Mouse (Mus musculus): ENCODE data around the gene Lrrtm3.

Lrrtm3 gene

DNA sequence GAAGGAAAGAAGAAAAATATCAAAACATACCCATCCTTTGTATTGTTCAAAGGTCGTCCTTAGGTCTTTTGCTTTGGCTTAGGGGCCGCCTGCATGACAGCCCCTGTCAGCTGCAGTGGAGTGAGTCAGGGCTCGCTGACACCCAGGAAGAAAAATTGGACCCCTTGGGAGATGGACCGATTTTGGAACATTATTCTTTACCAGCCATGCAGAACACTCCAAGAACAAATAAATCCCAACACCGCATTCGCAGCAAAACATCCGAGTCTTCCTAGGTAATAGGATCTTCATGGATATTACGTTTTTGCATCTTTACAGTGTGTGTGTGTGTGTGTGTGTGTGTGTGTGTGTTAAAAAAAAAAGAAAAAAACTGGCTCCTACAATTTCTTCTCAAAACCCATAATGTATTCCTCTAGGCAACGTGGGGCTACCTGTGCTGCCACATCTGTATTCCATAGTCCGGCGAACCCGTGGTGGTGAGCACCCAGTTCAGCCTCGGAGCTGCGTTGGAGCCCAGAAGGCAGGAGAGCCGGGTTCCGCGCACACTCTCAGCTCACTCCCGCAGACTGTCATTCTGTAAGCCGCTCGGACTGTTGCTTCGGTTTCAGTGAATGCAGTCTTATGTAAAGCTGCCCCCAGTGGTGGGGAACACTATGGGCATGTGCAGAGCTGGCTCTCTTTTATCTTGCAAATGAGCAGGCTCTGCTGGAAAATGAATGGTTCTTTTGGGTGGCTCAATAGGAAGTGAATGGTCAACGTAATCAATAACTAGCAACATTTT, at the start of gene Lrrtm3:
Gene Lrrtm3 (minus strand): TSS at position 598 of the 781 bp plus-strand sequence.
- peak; percentile 53 for DNase-seq (ENCODE audit: low spot score)

DNA sequence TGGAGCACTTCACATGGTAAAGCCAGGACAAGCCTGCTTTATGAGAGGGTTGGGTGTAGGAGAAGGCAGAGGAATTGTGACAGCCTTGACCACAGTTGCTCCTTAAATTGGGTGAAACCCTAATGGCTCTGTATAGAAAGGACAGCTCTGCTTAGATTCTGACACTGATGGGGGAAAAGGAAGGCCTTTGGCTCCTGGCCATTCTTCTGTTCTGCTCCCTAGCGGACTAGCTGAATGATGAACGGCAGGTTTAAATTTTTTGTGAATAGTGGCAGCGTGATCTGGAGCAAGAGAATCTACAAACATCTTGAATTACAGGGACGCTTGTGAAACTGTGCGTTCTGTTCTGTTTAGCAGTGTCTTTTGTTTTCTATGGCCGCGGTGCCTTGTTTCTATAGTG, 45.4 kb upstream of the Lrrtm3 start:
- no peak for DNase-seq (ENCODE audit: low spot score)

DNA sequence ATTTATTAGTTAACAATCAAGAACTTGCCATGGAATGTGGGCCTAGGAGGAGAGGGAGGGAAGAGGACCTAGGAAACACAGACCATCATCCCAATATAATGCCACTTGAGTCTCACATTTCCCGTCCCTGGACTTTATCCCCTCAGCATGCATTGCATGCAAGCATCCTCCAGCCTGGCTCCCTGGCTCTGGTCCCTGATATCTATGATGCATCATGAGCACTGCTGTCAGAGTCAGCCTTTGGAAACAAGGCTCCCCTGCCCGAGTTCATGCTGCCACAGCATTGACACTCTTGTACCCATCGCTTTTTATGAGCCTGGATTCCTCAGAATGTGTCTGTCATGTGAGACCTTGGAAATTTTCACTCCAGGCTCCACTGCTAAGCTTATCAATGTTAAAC, 43.4 kb upstream of the Lrrtm3 start:
- no peak for DNase-seq (ENCODE audit: low spot score)

DNA sequence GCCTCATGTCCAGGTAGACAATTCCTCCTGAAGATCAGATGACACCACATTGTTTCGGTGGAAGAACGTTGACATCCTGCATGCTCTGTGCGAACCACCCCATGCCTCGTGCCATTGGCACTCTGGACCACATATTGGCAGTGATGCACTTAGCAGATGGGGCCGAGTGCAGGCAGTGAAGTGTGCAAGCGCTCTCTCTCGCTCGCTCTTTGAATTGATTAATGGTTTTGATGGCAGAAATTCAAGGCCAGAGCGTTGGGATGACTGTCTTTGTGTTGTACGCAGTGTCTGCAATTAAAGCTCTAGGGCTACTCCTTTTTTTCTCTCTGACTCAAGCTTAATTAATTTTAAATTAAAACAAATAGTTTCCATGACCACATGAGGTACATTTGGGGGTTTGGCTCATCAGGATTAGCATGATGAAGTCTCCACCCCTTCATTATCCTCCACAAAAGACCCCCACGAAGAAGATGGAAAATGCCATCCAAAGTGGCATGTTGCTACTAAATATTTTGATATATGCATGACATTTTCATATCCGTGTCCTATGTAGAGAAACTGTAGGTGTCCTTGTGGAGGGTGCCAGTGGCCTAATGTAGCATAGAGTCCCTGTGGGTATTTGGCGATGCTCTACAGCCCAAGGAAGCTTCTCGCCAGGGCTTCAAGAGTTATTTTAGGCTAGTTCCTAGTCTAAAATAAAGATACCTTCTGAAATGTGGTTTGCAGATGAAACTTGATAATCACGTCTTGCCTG, 40.5 kb upstream of the Lrrtm3 start:
- DNase-seq (ENCODE audit: low spot score): no peak

DNA sequence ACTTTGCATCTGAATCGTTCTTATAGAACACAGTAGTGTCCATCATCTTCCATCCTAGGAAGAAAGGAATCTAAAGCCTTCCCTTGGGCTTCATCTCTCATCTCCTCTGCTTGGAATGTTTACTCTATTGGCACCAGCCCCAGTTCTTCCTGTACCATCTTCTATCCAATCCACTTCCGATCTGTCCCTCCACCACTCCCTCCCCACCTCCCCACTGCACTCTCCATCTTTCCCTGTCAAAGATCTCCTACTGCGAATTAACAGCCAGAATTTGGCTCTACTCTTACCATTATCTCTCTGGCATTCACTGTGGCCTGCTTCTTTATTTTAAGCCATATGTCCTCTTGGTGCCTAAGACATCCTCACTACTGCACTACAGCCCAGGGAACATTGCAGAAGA, 28.8 kb upstream of the Lrrtm3 start:
- DNase-seq (ENCODE audit: low spot score): no peak

DNA sequence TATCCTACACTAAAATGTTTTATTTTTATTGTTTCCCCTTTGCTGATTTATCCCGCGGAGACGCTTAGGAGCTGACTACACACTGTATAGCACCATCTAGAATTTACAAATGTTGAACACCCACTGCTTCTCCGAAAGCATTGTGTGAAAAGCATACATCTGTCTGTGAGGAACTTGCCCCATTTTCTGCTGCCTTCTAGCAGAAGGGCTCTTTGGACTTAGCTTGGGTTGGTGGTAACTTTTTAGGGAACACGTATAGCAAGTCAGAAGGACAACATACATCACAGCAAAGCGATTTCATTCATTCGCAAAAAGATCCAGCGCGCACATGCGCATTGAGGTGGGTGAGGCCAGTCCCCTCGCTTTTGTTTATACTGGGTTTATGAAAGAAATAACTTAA, 25.2 kb upstream of the Lrrtm3 start:
- no peak for DNase-seq (ENCODE audit: low spot score)

DNA sequence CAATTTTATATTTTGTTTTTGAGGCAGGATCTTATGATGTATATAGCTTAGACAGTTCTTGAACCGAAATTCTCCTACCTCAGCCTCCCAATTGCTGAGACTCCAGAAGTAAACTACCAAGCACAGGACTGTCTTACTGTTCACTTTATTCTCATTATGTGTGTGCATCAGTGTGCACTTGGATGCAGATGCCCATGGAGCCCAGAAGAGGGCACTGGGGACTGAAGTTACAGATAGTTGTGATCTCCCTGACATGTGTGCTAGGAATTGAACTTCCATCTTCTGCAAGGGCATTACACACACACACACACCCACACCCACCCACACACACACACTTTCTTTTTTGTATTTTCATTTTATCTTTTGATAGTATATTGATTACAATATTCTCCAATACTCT, 6.5 kb upstream of the Lrrtm3 start:
- no peak for DNase-seq (ENCODE audit: low spot score)

DNA sequence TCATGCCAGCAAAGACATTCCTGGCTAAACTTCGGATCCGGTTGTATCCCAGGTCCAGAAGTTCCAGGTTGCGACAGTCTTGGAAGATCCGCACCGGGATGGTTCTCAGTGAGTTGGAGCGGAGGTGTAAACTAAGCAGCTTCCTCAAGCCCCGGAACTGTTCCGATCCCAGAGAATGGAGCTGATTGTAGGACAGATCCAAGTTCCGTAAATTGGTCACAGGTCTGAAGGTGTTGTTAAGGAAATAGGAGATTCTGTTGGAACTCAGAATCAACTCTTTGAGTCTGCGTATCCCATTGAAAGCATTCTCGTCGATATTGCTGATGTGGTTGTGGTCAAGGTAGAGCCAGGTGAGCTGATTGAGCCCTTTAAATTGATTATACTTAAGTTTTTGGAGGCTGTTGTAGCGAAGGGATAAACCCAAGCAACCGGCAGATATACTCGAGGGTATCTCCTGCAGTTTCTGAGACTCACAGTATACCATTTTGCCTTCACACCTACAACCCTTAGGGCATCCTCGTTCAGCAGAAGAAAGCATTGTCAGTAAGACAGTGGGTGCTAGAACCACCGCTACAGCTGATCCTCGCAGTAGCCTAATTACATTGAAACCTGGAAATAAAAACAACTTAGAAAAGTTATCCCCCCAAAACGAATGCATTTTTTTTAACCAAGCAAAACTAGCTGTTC, 1.2 kb downstream of the Lrrtm3 start:
- DNase-seq (ENCODE audit: low spot score): no peak

DNA sequence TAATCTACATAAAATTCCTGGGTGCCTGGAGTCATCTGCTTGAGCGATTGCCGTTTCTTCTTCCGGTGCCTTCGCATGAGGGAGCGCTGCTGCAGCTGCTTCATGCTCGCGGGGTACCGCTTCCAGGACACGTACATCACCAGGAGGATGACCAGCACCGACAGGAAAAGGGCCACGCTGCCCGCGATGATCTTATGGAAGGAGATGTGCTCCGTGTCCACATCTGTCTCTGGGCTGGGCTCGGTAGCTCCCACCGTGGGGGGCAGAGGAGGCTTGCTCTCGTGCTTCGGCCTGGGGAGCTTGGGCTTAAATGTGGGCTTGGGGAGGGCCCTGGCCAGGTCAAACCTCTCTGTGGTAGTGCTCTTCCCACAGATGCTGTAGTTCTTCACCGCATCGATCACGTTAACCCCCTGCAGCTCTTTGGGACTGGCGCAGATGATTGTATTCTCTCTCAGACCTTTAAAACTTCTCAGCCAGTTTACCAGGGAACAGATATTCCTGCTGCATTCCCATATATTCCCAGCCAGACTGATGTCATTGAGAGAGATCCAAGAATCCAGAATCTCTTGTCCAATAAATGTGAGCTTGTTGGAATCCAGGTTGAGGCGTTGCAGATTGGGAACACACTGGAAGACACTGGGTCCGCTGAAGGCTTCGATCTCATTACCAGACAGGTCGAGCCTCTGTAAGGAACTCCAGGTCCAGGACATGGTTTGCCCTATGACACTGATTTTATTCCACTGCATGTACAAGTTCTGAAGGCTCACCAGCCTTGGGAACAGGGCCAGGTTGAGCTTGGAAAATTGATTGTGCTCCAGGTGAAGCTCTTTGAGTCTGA, 1.9 kb downstream of the Lrrtm3 start:
- DNase-seq (ENCODE audit: low spot score): no peak

DNA sequence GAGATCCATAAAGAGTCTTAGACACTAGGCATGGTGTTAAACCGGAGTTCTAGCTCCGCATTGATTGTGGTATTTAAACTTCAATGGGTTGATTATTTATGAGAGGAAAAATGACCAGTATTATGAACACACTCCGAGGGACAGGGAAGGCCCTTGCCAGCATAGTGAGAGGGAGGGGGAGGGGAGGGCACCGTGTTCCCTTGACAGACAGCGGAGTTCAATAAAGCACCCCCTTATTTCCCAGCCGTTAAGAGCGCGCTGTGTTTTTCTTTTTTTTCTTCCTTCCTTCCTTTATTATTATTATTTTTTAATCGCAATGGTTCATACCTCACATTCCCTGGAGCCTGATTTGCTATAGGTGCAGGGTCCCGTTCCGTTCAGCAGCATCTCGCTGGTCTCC, 2.6 kb downstream of the Lrrtm3 start:
- DNase-seq (ENCODE audit: low spot score): no peak

DNA sequence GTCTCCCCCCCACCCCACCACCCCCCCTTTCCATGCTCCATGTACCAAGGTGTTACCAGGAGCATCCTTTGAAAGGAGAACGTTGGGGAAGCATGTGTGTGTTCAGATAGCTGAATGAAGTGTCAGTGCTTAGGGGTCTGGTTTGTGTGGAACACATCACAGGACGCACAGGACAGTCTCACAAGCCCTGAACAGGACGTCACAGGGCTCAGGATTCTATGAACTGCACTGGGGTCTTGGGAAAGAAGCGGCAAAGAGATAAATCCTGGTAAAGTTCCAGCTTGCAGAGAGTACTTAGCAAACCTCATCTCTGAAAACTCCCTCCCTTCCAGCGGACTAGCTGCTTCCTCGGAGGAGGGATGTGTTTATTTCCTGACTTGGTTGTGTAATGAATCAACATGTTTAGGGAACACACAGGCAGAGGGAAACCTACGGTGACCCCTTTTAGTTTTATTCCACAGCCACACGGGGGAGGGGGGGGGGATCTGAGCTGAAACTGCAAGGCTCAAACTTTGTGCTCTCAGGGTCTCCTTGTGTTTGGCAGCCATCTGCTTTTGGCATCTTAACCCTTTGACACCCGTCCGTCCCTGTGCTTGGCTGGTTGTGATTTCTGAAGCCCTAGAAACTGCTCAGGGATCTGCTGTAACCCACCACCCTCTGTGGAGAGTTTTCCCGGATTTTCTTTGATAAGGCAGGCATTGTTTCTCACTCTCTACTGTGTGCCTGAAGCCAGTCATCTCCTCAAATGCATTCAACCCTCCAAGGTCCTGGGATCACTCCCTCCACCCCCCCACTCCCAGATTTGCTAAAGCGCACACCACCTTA, 3.3 kb downstream of the Lrrtm3 start:
- DNase-seq (ENCODE audit: low spot score): no peak

DNA sequence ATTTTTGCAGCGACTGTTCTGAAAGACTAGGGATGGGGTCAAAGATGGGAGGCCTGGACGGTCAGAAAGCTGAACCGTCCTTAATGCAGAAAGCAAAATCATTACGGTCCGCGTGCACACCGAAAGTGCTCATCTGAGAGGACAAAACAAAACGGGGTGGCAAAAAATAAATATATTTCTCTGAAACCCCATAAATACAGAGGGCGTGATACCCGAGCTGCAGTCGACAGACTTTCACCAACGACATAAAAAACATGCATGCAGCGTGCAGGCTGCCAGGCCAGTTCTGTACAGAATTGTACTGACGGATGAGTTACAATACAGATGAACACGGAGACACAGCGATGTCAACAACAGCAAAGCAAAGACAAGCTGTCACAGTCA, 3.9 kb downstream of the Lrrtm3 start:
- DNase-seq (ENCODE audit: low spot score): no peak

DNA sequence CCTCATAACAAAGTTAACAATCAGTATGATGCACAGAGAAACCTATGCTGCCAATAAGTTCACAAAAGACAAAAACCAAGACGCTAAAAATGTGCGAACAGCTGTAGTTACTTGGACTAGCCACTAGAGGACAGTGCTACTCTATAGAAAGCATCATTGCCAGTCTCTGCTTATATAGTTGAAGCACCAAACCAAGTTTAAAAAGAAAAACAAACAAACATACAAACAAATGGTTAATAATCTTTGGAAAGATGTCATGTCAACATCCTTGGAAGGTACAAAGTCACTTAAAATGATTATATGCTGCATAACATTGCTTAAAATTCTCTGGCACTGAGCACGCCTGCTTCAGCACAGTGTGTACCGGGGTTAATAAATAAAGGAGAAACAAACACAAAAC, 5.6 kb downstream of the Lrrtm3 start:
- DNase-seq (ENCODE audit: low spot score): no peak

DNA sequence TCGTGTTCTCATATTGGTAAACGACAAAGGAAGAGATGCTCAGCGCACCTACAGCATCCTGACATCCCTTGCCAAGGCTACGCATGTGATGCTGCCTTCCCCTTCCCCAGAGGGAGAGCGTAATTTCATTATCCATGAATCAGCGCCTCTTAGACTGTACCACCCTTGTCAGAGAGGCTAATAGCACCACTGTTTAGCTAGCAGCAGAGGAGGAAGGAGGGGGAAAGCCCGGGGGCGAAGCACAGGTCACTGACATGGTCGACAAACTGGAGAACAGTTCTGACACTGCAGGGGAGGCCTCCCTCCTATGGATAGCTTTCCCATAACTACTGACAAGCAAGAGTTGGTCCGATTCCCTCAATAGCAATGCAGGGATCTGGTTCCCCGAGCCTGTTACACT, 6.3 kb downstream of the Lrrtm3 start:
- DNase-seq (ENCODE audit: low spot score): no peak

DNA sequence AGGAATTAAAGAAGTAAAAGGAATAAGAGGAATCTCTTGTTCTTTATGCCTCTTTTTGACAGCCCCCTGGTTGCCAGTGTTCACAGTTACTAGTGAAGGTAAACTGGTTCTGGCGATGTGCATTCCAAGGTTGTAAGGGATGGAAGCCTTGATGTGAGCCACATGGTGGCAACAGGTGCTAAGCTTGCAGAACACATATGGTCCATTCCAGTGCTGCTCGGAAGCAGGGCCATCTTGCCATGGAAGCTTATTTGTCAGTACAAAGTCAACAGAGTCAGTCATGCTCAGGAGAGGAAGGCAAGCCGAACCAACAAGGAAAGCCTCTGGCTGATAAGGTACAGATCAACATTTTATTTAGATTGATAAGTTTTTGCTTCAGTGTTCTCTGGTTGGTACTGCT, 7.7 kb downstream of the Lrrtm3 start:
- no peak for DNase-seq (ENCODE audit: low spot score)

DNA sequence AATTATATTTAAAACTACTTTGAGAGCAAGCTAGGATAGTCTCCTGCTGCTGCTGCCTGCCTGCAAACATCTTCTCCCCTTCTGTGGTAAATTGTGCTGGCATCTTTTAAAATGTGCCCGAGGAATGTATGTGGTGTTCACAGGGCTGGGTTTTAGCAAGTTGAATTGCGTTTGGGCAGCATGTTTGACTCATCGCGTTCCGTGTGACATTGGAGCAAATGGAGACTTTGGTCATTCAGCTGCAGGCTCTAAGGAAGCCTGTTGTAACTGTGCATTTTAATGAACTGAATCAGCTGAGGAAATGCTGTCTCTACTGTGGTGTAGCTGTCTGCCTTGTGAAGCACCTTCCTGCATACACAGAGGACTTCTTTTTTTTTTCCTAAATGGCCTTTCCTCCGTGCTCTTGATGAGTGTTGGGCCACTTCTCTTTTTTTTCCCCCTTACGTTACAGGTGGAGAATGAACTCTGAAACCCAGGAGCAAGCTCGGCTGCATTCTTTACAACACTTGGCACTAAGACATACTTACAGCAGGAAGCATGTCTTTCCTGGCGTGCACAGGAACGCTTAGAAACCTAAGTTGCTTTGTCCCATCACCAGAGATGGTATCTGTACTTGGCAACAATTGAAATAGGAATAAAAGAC, 13.5 kb downstream of the Lrrtm3 start:
- no peak for DNase-seq (ENCODE audit: low spot score)

DNA sequence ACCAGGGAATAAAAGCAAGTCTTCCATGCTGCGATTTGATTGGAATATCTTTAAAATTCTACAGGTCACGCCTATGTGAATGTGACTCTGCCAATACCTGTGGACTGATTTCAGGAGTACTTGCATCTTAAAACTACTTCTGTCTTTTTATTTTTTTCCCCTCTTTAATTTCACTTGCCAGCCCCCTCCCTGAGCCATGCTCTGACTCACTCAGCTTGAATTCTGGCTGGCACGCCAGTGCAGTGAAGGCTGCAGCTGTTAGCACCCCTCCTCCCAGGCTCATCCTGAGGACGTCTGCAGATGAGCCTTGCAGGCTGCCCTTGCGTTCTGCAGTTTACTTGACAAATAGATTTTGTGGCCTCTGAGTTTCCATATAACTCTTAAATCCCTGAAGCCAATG, 14.1 kb downstream of the Lrrtm3 start:
- no peak for DNase-seq (ENCODE audit: low spot score)

DNA sequence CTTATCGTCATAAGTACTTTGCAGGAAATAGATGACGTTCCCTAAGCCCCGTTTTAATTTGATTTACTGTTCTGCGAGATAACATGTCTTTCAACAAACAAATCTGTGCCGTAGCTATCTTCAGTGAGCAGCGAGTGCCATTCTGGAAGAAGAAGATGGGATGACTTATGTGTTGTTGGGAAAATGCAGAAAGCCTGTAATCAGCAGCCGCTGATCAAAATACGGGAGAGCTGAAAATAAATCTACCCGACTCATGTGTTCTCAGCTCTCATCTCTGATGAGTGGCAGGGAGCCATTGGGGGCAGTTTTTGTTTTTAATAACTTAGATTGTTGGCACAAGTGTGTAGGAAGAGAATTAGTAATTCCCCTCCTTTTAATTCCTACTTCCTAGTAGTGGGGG, 26.4 kb downstream of the Lrrtm3 start:
- no peak for DNase-seq (ENCODE audit: low spot score)

DNA sequence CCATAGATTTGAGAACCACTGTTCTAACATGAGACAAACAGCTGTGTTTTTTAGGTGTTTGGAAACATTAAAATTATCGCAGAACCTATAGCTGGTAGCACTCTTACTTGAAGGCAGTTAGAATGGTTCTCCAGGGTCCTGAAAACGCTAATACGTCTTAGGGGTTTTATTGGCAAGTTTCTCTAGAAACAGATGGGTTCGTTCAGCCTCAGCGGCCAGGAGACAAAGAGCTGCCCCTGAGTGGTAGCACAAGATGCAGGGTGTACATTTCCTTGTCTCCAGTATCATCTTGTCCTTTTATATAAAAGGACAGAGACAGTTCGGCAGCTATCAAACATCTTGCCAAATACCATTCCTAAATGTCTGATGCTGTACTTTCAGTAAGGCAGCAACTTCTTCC, 40.1 kb downstream of the Lrrtm3 start:
- no peak for DNase-seq (ENCODE audit: low spot score)

DNA sequence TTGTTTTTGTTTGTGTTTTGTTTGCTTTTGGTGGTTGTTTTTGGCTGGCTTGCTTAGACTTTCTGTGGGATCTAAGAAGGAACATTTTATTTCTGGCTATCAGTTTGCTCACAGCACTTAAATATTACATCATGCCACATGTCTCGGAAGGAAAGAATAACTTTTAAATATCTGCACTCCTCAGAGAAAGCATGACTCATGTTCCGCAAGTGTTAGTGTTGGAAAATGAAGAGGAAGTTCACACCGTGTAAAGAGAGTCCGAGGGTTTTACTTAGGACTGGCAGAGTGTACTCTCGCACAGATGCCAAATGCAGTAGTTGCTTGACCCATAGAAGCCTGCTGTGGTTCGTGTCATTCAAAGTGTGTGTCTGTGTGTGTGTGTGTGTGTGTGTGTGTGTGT, 40.9 kb downstream of the Lrrtm3 start:
- no peak for DNase-seq (ENCODE audit: low spot score)

DNA sequence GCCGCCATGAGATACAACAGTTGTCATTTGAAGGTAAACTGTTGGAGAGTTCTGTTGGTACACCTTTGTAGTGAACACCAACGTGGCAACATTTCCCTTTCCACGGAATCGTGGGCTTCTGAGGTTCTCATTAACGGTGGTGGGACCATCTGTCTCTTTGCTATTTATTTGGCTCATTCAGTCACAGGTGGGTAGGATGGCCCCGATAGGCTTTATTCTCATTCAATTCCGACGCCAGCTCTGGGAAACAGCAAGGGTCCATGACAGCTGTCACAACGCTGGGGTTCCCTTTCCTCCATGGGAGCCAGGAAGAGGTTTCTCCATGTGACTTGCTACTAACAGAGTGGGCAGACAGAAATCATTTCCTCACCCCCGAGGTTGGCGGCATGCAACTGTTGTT, 48.2 kb downstream of the Lrrtm3 start:
- DNase-seq (ENCODE audit: low spot score): no peak

Data from ovary, postnatal 36 days (tissue).